10 mouse cellular contexts compared by ENCODE assay signal in the genomic region with DNA sequence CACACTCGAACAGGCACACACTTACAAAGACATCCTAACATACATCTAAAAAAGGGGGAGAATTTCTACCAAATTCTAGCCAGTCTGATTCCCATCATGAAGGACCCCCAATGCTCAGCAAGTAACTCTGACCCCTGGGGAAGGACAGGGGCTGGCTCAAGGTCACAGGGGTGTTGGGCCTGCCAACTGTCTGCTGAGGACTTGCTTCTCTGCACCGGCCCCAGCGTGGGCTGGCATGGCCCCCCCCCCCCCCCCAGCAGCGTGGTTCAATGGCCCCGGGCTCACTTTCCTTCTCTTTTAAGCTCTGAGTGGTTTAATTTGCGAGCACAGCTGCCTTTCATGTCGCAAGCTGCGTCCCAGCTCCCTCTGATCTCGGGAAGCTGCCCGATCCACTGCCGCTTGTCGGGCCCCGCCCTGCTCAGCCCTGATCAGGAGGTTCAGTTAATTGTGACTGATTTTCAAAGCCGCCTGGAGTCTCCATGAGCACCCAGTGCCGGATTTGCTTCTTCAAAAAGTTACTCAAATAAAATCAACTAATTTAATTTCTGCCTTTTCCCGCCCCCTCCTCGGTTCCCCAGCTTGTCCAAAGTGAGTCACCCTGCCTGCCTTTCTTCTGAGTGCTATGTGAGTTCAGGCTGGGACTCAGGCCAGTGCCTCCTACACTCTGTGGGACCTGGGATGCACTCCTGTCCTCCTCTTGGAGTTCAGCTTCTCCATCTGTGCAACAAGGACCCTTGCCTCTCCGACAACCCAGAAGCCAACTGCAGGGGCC.
DNase-seq lines count a peak whose midpoint lies in the region; ATAC-seq lines count a peak whose summit lies in the region.
"Had no signal": no experiment of that assay in that cellular context is flagged by ENCODE, and none has a peak within 500 bp of the region (broad histone marks: within the 10 kb centered on the region; RNA-seq: fewer than 3 reads in every experiment).

No protein-coding gene starts in this region.

- no peak overlapping the region for H3K27ac ChIP-seq in midbrain, embryonic 11.5 days (ENCODE audit: low read depth, low read length)
- H3K27ac ChIP-seq in midbrain, embryonic 16.5 days (ENCODE audit: low read length) = no peak overlapping the region
- H3K27ac ChIP-seq in forebrain, embryonic 13.5 days = 0 out of 2 replicates have a peak overlapping the region, but pooled peaks have one; percentile 21
- H3K27ac ChIP-seq in liver, embryonic 11.5 days (ENCODE audit: low read depth, low read length) = no peak overlapping the region
- H3K27ac ChIP-seq: embryonic facial prominence, embryonic 12.5 days had no signal

- no peaks in the 10 kb centered on the region for H3K36me3 ChIP-seq in midbrain, embryonic 11.5 days (ENCODE audit: control insufficient read depth, insufficient read depth, low read length)
- H3K36me3 ChIP-seq in midbrain, embryonic 16.5 days (ENCODE audit: control insufficient read depth, insufficient read depth, low read length) = no peaks in the 10 kb centered on the region
- no peaks in the 10 kb centered on the region for H3K36me3 ChIP-seq in forebrain, embryonic 13.5 days (ENCODE audit: poor library complexity, severe bottlenecking)
- no peaks in the 10 kb centered on the region for H3K36me3 ChIP-seq in liver, embryonic 11.5 days (ENCODE audit: control insufficient read depth, insufficient read depth, low read length)
- H3K36me3 ChIP-seq: embryonic facial prominence, embryonic 12.5 days had no signal

- H3K9me3 ChIP-seq in midbrain, embryonic 11.5 days (ENCODE audit: control insufficient read depth, low read length) = no peaks in the 10 kb centered on the region
- no peaks in the 10 kb centered on the region for H3K9me3 ChIP-seq in midbrain, embryonic 16.5 days (replicated peaks; ENCODE audit: control insufficient read depth, low read length, poor library complexity, severe bottlenecking)
- no peaks in the 10 kb centered on the region for H3K9me3 ChIP-seq in forebrain, embryonic 13.5 days (replicated peaks)
- no peaks in the 10 kb centered on the region for H3K9me3 ChIP-seq in liver, embryonic 11.5 days (ENCODE audit: control insufficient read depth, low read length)
- H3K9me3 ChIP-seq: embryonic facial prominence, embryonic 12.5 days had no signal

- H3K4me3 ChIP-seq in midbrain, embryonic 11.5 days (ENCODE audit: low read depth, low read length) = no peak overlapping the region
- no peak overlapping the region for H3K4me3 ChIP-seq in midbrain, embryonic 16.5 days (ENCODE audit: low read depth, low read length)
- H3K4me3 ChIP-seq in forebrain, embryonic 13.5 days = no peak overlapping the region
- H3K4me3 ChIP-seq in liver, embryonic 11.5 days (ENCODE audit: low read depth, low read length) = no peak overlapping the region
- H3K4me3 ChIP-seq: embryonic facial prominence, embryonic 12.5 days had no signal

- H3K4me1 ChIP-seq in midbrain, embryonic 11.5 days (ENCODE audit: control insufficient read depth, insufficient read depth, low read length) = peaks cover 15% of the 10 kb centered on the region
- H3K4me1 ChIP-seq in midbrain, embryonic 16.5 days (ENCODE audit: control insufficient read depth, insufficient read depth, low read length) = peaks cover 17% of the 10 kb centered on the region
- peaks cover 43% of the 10 kb centered on the region for H3K4me1 ChIP-seq in forebrain, embryonic 13.5 days
- H3K4me1 ChIP-seq in liver, embryonic 11.5 days (replicated peaks; ENCODE audit: control insufficient read depth, insufficient read depth, low read length) = no peaks in the 10 kb centered on the region

- 12% methylated on average over 17 of the region's 18 CpGs for whole genome bisulfite sequencing in midbrain, embryonic 11.5 days
- WGBS in midbrain, embryonic 16.5 days = 14% methylated on average over 18 of the region's 18 CpGs
- 8% methylated on average over 18 of the region's 18 CpGs for WGBS in forebrain, embryonic 13.5 days
- 14% methylated on average over 17 of the region's 18 CpGs for WGBS in liver, embryonic 11.5 days

- no peaks in the 10 kb centered on the region; the same call in 1 of the 2 replicates for H3K27me3 ChIP-seq in midbrain, embryonic 11.5 days (ENCODE audit: control insufficient read depth, insufficient read depth, low read length)
- no peaks in the 10 kb centered on the region for H3K27me3 ChIP-seq in midbrain, embryonic 16.5 days (ENCODE audit: control insufficient read depth, insufficient read depth, low read depth, low read length)
- H3K27me3 ChIP-seq in forebrain, embryonic 13.5 days = 0 out of 2 replicates have a peak, but pooled peaks cover 4% of the 10 kb centered on the region
- H3K27me3 ChIP-seq in liver, embryonic 11.5 days (replicated peaks; ENCODE audit: control insufficient read depth, insufficient read depth, low read length) = peaks cover 31% of the 10 kb centered on the region

- no peak overlapping the region for H3K9ac ChIP-seq in midbrain, embryonic 11.5 days (ENCODE audit: low read length)
- H3K9ac ChIP-seq in midbrain, embryonic 16.5 days (ENCODE audit: low read depth, low read length) = no peak overlapping the region
- H3K9ac ChIP-seq in forebrain, embryonic 13.5 days = no peak overlapping the region; the same call in 1 of the 2 replicates
- H3K9ac ChIP-seq in liver, embryonic 11.5 days (ENCODE audit: low read depth, low read length) = no peak overlapping the region
- H3K9ac ChIP-seq: embryonic facial prominence, embryonic 12.5 days had no signal

- DNase-seq in adrenal gland, adult 2 months = peak; percentile 25
- no peak for DNase-seq in adrenal gland, postnatal 25 days
- no peak for DNase-seq in midbrain, embryonic 11.5 days (ENCODE audit: low spot score, missing footprints)
- DNase-seq in right cerebral cortex, postnatal 14 days = peak; percentile 26
- DNase-seq in liver, embryonic 11.5 days (ENCODE audit: low spot score) = no peak
- DNase-seq in urinary bladder, postnatal 14 days (ENCODE audit: low spot score) = no peak
- DNase-seq: thymus, adult 2 months had no signal

- ATAC-seq in midbrain, embryonic 11.5 days (ENCODE audit: low FRiP score) = peak; percentile 61
- no peak for ATAC-seq in midbrain, embryonic 16.5 days
- ATAC-seq in forebrain, embryonic 13.5 days = peak; percentile 76; the same call in 1 of the 2 replicates
- no peak for ATAC-seq in liver, embryonic 11.5 days (replicated peaks; ENCODE audit: low FRiP score)

- H3K4me2 ChIP-seq in midbrain, embryonic 11.5 days = no peak overlapping the region
- H3K4me2 ChIP-seq in midbrain, embryonic 16.5 days (ENCODE audit: low read length) = no peak overlapping the region
- no peak overlapping the region for H3K4me2 ChIP-seq in forebrain, embryonic 13.5 days
- H3K4me2 ChIP-seq in liver, embryonic 11.5 days = no peak overlapping the region
- H3K4me2 ChIP-seq: embryonic facial prominence, embryonic 12.5 days had no signal

Comparison
In these comparisons a context has a peak if more than half of its experiments do, and no peak if none do; other contexts are left out.
1. DNase-seq: peak in adrenal gland, adult 2 months (single experiment) and right cerebral cortex, postnatal 14 days (single experiment); none in adrenal gland, postnatal 25 days (single experiment), midbrain, embryonic 11.5 days (single experiment), liver, embryonic 11.5 days (single experiment) and urinary bladder, postnatal 14 days (single experiment).
2. ATAC-seq: peak in midbrain, embryonic 11.5 days (single experiment) and forebrain, embryonic 13.5 days (single experiment); none in midbrain, embryonic 16.5 days (single experiment) and liver, embryonic 11.5 days (single experiment).